Mouse (Mus musculus) embryonic facial prominence, embryonic 10.5 days (tissue): ENCODE results near the gene Timp3. TPM values are rescaled to one million over a fixed set of nuclear protein-coding genes. Genes with fewer than 3 reads are reported as not detected.
A peak's percentile ranks its signal among the peaks of the same experiment; 100 is the strongest.

Source experiments
- DNase-seq: peaks from one replicate; pipeline ENCODE4 v3.0.0-alpha.2; 2017; ENCODE audit warnings: low spot score
- H3K27ac ChIP-seq: fragments of 300-500 bp; sonication (generic); replicated peaks from 2 replicates; pipeline ENCODE4 v1.5.1; 2016; ENCODE audit warnings: mild to moderate bottlenecking
- H3K27me3 ChIP-seq: fragments of 300-500 bp; sonication (generic); replicated peaks from 2 replicates; pipeline ENCODE4 v1.6.1; 2016; ENCODE audit warnings: low read depth, mild to moderate bottlenecking; ENCODE audit not compliant: poor library complexity, severe bottlenecking
- H3K36me3 ChIP-seq: fragments of 300-500 bp; sonication (generic); replicated peaks from 2 replicates; pipeline ENCODE4 v1.6.1; 2016; ENCODE audit warnings: mild to moderate bottlenecking, moderate library complexity
- H3K4me1 ChIP-seq: fragments of 300-500 bp; sonication (generic); 2 replicates; pipeline ENCODE4 v1.6.1; 2016
- H3K4me3 ChIP-seq: fragments of 300-500 bp; sonication (generic); 2 replicates; pipeline ENCODE4 v1.5.1; 2016; ENCODE audit warnings: mild to moderate bottlenecking, moderate library complexity
- H3K9me3 ChIP-seq: fragments of 300-500 bp; sonication (generic); 2 replicates; pipeline ENCODE4 v1.6.1; 2016; ENCODE audit warnings: mild to moderate bottlenecking
- WGBS: fragments of 180-500 bp; shearing (Covaris S2); methylation state at CpG from one replicate; pipeline ENCODE4 v1.1.7; 2016; 5-methylcytosine and 5-hydroxymethylcytosine counted together
- polyA plus RNA-seq: library from polyadenylated mRNA; unstranded; fragments of >200 nt; fragmentation: Nextera tagmentation; extraction: Ambion mirVana; gene quantifications from 2 replicates; pipeline ENCODE4 v1.2.1, GENCODE M21; 2016

Gene Timp3
- polyA plus RNA-seq, 1 experiment from 2014 or later = 36.3 TPM

GRCm38 (mm10) chr10:86332942-86333341 is 32.8 kb downstream of the Timp3 start:
- H3K4me3 ChIP-seq = no peak overlapping the region
- WGBS = 81% methylated on average over 3 of the region's 3 CpGs

GRCm38 (mm10) chr10:86334581-86334980 is 34.4 kb downstream of the Timp3 start:
- no peaks in the 10 kb centered on the region for H3K9me3 ChIP-seq
- no peak overlapping the region for H3K4me3 ChIP-seq
- H3K4me1 ChIP-seq = peaks cover 50% of the 10 kb centered on the region
- no peaks in the 10 kb centered on the region for H3K36me3 ChIP-seq
- H3K27me3 ChIP-seq = no peaks in the 10 kb centered on the region
- whole genome bisulfite sequencing = 58% methylated on average over 8 of the region's 8 CpGs
- 0 out of 2 replicates have a peak overlapping the region, but pooled peaks have one; percentile 41 for H3K27ac ChIP-seq
- DNase-seq = no peak

More at GRCm38 (mm10) chr10:86332942-86333341, 32.8 kb downstream of the Timp3 start:
- H3K27ac ChIP-seq = no peak overlapping the region
- no peaks in the 10 kb centered on the region for H3K9me3 ChIP-seq
- DNase-seq = no peak
- no peaks in the 10 kb centered on the region for H3K36me3 ChIP-seq
- peaks cover 43% of the 10 kb centered on the region for H3K4me1 ChIP-seq
- H3K27me3 ChIP-seq = no peaks in the 10 kb centered on the region

GRCm38 (mm10) chr10:86336506-86336905 is 36.3 kb downstream of the Timp3 start:
- no peak overlapping the region for H3K4me3 ChIP-seq
- no peaks in the 10 kb centered on the region for H3K36me3 ChIP-seq
- no peak for DNase-seq
- H3K9me3 ChIP-seq = no peaks in the 10 kb centered on the region
- H3K27ac ChIP-seq = no peak overlapping the region
- 75% methylated on average over 1 of the region's 1 CpGs for WGBS
- H3K4me1 ChIP-seq = peaks cover 59% of the 10 kb centered on the region
- H3K27me3 ChIP-seq = no peaks in the 10 kb centered on the region

- H3K36me3 ChIP-seq = no peaks in the 10 kb centered on the region
- WGBS = 63% methylated on average over 3 of the region's 3 CpGs
These were observed 37.1 kb downstream of the Timp3 start for GRCm38 (mm10) chr10:86337239-86337638.

DNA sequence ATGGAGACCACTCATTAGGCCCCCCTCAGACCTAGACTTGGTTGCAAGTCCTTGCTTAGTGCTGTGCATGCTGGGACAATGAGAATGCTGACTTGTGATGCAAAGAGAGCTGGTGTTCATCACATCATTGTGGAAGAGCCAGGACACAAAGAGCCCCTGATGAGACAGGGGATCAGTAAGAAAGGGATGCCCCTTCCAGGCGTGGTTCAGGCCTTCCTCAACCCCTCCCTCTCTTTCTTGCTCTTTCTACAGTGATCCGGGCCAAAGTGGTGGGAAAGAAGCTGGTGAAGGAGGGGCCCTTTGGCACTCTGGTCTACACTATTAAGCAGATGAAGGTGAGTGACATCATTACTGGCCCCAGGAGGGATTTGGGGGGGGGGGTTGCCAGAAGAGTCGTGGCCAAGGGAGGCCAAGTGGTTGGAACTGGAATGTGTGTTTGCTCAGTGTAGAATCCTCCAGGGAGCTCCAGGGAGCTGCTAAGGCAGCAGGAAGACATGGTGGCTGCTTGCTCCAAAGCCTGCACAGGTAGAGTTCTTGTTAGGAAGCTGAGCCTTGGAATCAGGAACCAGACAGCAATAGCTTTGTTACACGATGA is 38.0 kb downstream of the Timp3 start:
- no peak overlapping the region for H3K27ac ChIP-seq
- DNase-seq = no peak
- 48% methylated on average over 4 of the region's 4 CpGs for WGBS
- H3K36me3 ChIP-seq = no peaks in the 10 kb centered on the region
- H3K27me3 ChIP-seq = no peaks in the 10 kb centered on the region
- peaks cover 62% of the 10 kb centered on the region for H3K4me1 ChIP-seq
- no peaks in the 10 kb centered on the region for H3K9me3 ChIP-seq
- no peak overlapping the region for H3K4me3 ChIP-seq

More at GRCm38 (mm10) chr10:86337239-86337638, 37.1 kb downstream of the Timp3 start:
- Histone ChIP-seq H3K4me3 (no peak overlapping the region), H3K27me3 (no peaks in the 10 kb centered on the region), H3K4me1 (peaks cover 59% of the 10 kb centered on the region), H3K27ac (no peak overlapping the region), H3K9me3 (no peaks in the 10 kb centered on the region)
- DNase-seq = no peak

DNA sequence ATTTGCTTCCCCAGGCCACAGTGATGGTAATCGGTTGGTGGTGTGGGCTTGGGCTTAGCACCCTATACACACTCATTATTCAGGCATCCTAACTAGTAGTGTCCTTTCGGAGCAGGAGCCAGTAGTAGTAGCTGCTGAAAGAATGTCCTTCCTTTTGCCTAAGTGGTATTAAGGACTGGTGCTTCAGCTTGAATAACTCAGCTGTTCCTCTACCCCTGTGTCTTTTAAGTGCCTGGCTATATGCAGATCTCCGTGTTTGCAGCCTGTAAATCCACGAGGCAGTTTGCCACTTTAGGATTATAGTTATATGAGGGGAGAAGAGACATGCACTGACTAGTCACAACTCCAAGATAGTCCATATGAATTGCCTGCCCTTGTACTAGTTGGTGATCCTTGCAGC is 38.9 kb downstream of the Timp3 start:
- Histone ChIP-seq H3K27ac (no peak overlapping the region), H3K36me3 (peaks cover 6% of the 10 kb centered on the region; the same call in 1 of the 2 replicates), H3K27me3 (no peaks in the 10 kb centered on the region), H3K4me3 (no peak overlapping the region), H3K9me3 (no peaks in the 10 kb centered on the region), H3K4me1 (peaks cover 62% of the 10 kb centered on the region)
- WGBS = 91% methylated on average over 4 of the region's 4 CpGs
- no peak for DNase-seq

- H3K9me3 ChIP-seq = no peaks in the 10 kb centered on the region
- no peaks in the 10 kb centered on the region for H3K27me3 ChIP-seq
- peak overlapping the region; percentile 51; the same call in 1 of the 2 replicates for H3K27ac ChIP-seq
- 72% methylated on average over 2 of the region's 2 CpGs for WGBS
- DNase-seq = no peak
- H3K4me1 ChIP-seq = peaks cover 62% of the 10 kb centered on the region
- no peak overlapping the region for H3K4me3 ChIP-seq
- peaks cover 13% of the 10 kb centered on the region for H3K36me3 ChIP-seq
These were observed 39.6 kb downstream of the Timp3 start for GRCm38 (mm10) chr10:86339649-86340379.

GRCm38 (mm10) chr10:86340421-86340820 is 40.2 kb downstream of the Timp3 start:
- H3K36me3 ChIP-seq = peaks cover 19% of the 10 kb centered on the region
- H3K4me1 ChIP-seq = peaks cover 56% of the 10 kb centered on the region
- H3K4me3 ChIP-seq = no peak overlapping the region
- H3K27ac ChIP-seq = no peak overlapping the region
- no peaks in the 10 kb centered on the region for H3K9me3 ChIP-seq
- no peaks in the 10 kb centered on the region for H3K27me3 ChIP-seq
- WGBS = 84% methylated on average over 7 of the region's 7 CpGs
- no peak for DNase-seq

DNA sequence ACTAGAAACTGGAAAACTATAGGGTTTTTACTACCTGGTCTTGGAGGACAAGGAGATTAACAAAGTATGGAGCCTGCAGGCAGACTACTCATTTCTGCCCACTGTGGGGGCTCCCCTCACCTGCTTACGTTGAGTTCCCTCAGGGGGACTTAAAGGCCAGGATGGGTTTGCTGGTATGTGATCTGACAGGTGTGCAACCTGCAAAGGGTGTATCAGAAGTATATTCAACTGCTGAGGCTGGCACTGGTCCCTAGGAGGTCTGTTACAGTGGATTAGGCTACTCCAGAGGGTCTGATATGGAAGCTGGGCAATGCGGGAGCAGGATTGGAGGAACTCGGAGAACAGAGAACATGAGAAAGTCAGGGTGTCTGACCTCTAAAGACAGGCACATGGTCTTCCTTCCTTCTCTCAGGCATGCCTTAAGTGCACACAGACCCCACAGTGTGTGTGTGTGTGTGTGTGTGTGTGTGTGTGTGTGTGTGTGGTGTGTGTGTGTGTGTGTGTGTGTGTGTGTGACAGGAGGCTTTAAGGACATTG is 40.9 kb downstream of the Timp3 start:
- Histone ChIP-seq H3K27ac (peak overlapping the region; percentile 49; the same call in 1 of the 2 replicates), H3K27me3 (no peaks in the 10 kb centered on the region), H3K36me3 (peaks cover 25% of the 10 kb centered on the region), H3K9me3 (no peaks in the 10 kb centered on the region), H3K4me3 (no peak overlapping the region), H3K4me1 (peaks cover 55% of the 10 kb centered on the region)
- DNase-seq = no peak
- WGBS = 70% methylated on average over 3 of the region's 3 CpGs

DNA sequence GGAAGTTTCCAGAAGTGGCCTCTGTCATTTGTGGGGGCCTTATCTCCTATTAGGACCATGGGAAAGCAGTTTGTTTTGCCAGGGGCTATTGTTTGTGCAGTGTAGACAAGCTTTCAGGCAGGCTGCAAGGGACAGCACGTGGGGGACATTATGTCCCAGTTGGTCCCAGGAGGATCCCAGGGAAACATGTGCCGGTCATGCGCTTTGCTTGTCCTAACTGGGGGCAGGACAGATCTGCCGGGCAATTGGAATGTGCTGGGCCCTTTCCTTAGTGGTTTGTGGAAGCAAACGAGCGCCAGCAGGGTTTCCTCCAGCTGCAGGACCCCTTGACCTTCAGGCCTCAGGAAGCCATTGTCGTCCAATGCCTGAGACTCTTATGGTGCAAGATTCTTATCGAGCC is 41.4 kb downstream of the Timp3 start:
- DNase-seq = peak; percentile 49
- peaks cover 30% of the 10 kb centered on the region for H3K36me3 ChIP-seq
- no peak overlapping the region for H3K4me3 ChIP-seq
- H3K4me1 ChIP-seq = peaks cover 55% of the 10 kb centered on the region
- whole genome bisulfite sequencing = 12% methylated on average over 8 of the region's 8 CpGs
- no peaks in the 10 kb centered on the region for H3K27me3 ChIP-seq
- H3K27ac ChIP-seq = peak overlapping the region; percentile 60; the same call in 1 of the 2 replicates
- no peaks in the 10 kb centered on the region for H3K9me3 ChIP-seq

GRCm38 (mm10) chr10:86342151-86342550 is 42.0 kb downstream of the Timp3 start:
- DNase-seq = no peak
- Histone ChIP-seq H3K4me1 (peaks cover 50% of the 10 kb centered on the region), H3K9me3 (no peaks in the 10 kb centered on the region), H3K4me3 (no peak overlapping the region), H3K27ac (peak overlapping the region; percentile 60; the same call in 1 of the 2 replicates), H3K27me3 (no peaks in the 10 kb centered on the region), H3K36me3 (peaks cover 32% of the 10 kb centered on the region)
- 83% methylated on average over 4 of the region's 4 CpGs for WGBS

DNA sequence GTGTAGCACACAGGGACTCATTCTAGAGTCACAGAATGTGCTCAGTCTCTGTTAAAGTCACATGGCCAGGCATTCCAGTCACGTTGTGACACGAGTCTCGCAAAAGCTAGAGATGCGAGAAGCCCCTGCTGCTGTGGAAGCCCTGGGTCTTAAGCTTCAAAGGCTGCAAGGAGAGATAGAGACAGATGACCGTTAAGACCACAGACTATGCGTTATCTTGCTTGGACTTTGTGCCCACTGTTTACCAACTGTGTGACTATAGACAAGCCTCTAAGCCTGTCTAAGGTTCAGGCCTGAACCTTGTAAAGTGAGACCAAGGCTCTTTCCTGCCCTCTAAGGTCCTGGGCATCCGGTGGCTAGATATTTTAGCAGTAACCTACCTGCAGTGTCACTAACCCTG is 42.5 kb downstream of the Timp3 start:
- H3K4me3 ChIP-seq = no peak overlapping the region
- DNase-seq = no peak
- H3K27me3 ChIP-seq = no peaks in the 10 kb centered on the region
- H3K36me3 ChIP-seq = peaks cover 35% of the 10 kb centered on the region
- no peaks in the 10 kb centered on the region for H3K9me3 ChIP-seq
- no peak overlapping the region for H3K27ac ChIP-seq
- H3K4me1 ChIP-seq = peaks cover 46% of the 10 kb centered on the region
- 81% methylated on average over 7 of the region's 7 CpGs for WGBS

- no peak overlapping the region for H3K4me3 ChIP-seq
- H3K4me1 ChIP-seq = peaks cover 40% of the 10 kb centered on the region
- WGBS = 97% methylated on average over 6 of the region's 6 CpGs
- H3K9me3 ChIP-seq = no peaks in the 10 kb centered on the region
- no peak overlapping the region for H3K27ac ChIP-seq
- no peaks in the 10 kb centered on the region for H3K27me3 ChIP-seq
- H3K36me3 ChIP-seq = peaks cover 39% of the 10 kb centered on the region
- DNase-seq = no peak
These were observed 43.2 kb downstream of the Timp3 start for GRCm38 (mm10) chr10:86343362-86343761.
